In genomic region chr8:111743792-111744696, GRCm38 (mm10) we compare ENCODE assay signal across 8 mouse cellular contexts. TPM values are rescaled to one million over a fixed set of nuclear protein-coding genes. Genes with fewer than 3 reads are reported as not detected.
DNase-seq lines count a peak whose midpoint lies in the region; ATAC-seq and TF ChIP-seq lines count a peak whose summit lies in the region.

Gene Bcar1 (minus strand): TSS chr8:111743809.

- peak within 1 kb of the TSS; percentile 76 for H3K4me2 ChIP-seq in embryonic facial prominence, embryonic 14.5 days (ENCODE audit: low read depth, low read length)
- H3K4me2 ChIP-seq in heart, embryonic 12.5 days = peak within 1 kb of the TSS; percentile 72
- H3K4me2 ChIP-seq in kidney, postnatal 0 days (ENCODE audit: low read length) = peak within 1 kb of the TSS; percentile 57
- peak within 1 kb of the TSS; percentile 58 for H3K4me2 ChIP-seq in liver, embryonic 14.5 days (ENCODE audit: low read depth)

- peak; percentile 63 for DNase-seq in 3T3-L1 (ENCODE audit: low read depth, low spot score)
- DNase-seq in adrenal gland, postnatal 14 days = peak; percentile 93
- peak; percentile 80 for DNase-seq in embryonic facial prominence, embryonic 14.5 days (ENCODE audit: low spot score)
- DNase-seq in kidney, postnatal 0 days (ENCODE audit: low spot score) = peak; percentile 82
- peak in 1 of 3 experiments; percentile 9 for DNase-seq in liver, embryonic 14.5 days (ENCODE audit: low read depth in 3 of 3, low spot score in 3 of 3)

- WGBS in embryonic facial prominence, embryonic 14.5 days = 21% methylated on average over 16 of the region's 40 CpGs
- WGBS in heart, embryonic 12.5 days = 11% methylated on average over 39 of the region's 40 CpGs
- WGBS in kidney, postnatal 0 days = 10% methylated on average over 33 of the region's 40 CpGs
- WGBS in liver, embryonic 14.5 days (ENCODE audit: insufficient replicate concordance) = 9% methylated on average over 36 of the region's 40 CpGs
- 10% methylated on average over 40 of the region's 40 CpGs for WGBS in olfactory bulb, adult 2 months

- peak; percentile 66 for ATAC-seq in embryonic facial prominence, embryonic 14.5 days (ENCODE audit: low read depth)
- ATAC-seq in heart, embryonic 12.5 days (ENCODE audit: insufficient number of reproducible peaks, low FRiP score) = peak; percentile 77
- ATAC-seq in kidney, postnatal 0 days (replicated peaks; ENCODE audit: low FRiP score, low read depth) = peak; percentile 38
- peak; percentile 16; the same call in 1 of the 2 replicates for ATAC-seq in liver, embryonic 14.5 days (ENCODE audit: insufficient read depth)
- ATAC-seq in monocyte, adult 5-6 weeks (replicated peaks; ENCODE audit: insufficient number of reproducible peaks, low FRiP score, low TSS enrichment, poor library complexity, severe bottlenecking) = no peak

- H3K9me3 ChIP-seq in embryonic facial prominence, embryonic 14.5 days (ENCODE audit: control insufficient read depth, low read length) = no peaks in the 10 kb centered on the region
- H3K9me3 ChIP-seq in heart, embryonic 12.5 days (replicated peaks) = no peaks in the 10 kb centered on the region
- no peaks in the 10 kb centered on the region for H3K9me3 ChIP-seq in kidney, postnatal 0 days (replicated peaks; ENCODE audit: low read length)
- no peaks in the 10 kb centered on the region for H3K9me3 ChIP-seq in liver, embryonic 14.5 days (ENCODE audit: control insufficient read depth, low read length)

- H3K36me3 ChIP-seq in embryonic facial prominence, embryonic 14.5 days (ENCODE audit: control insufficient read depth, insufficient read depth, low read length) = no peaks in the 10 kb centered on the region
- peaks cover 6% of the 10 kb centered on the region for H3K36me3 ChIP-seq in heart, embryonic 12.5 days
- no peaks in the 10 kb centered on the region for H3K36me3 ChIP-seq in kidney, postnatal 0 days (ENCODE audit: insufficient read depth, low read length)
- H3K36me3 ChIP-seq in liver, embryonic 14.5 days (replicated peaks; ENCODE audit: control insufficient read depth, insufficient read depth, low read depth) = no peaks in the 10 kb centered on the region

- no peak for TF ChIP-seq EP300 in liver, embryonic 14.5 days (IDR thresholded peaks at IDR 0.05; ENCODE audit: low read depth)

- peak within 1 kb of the TSS; percentile 95 for H3K9ac ChIP-seq in embryonic facial prominence, embryonic 14.5 days (ENCODE audit: low read depth, low read length)
- H3K9ac ChIP-seq in heart, embryonic 12.5 days = peak within 1 kb of the TSS; percentile 99
- H3K9ac ChIP-seq in kidney, postnatal 0 days (ENCODE audit: low read depth, low read length) = peak within 1 kb of the TSS; percentile 91
- peak within 1 kb of the TSS; percentile 31 for H3K9ac ChIP-seq in liver, embryonic 14.5 days (replicated peaks)

- peak within 1 kb of the TSS; percentile 89 for H3K4me3 ChIP-seq in embryonic facial prominence, embryonic 14.5 days (ENCODE audit: low read depth, low read length)
- H3K4me3 ChIP-seq in heart, embryonic 12.5 days = peak within 1 kb of the TSS; percentile 99
- H3K4me3 ChIP-seq in kidney, postnatal 0 days (replicated peaks; ENCODE audit: low read depth, low read length) = peak within 1 kb of the TSS; percentile 86
- peak within 1 kb of the TSS; percentile 53 to 54 for H3K4me3 ChIP-seq in liver, embryonic 14.5 days (ENCODE audit: insufficient read depth in 1 of 2, low read depth in 2 of 2, low read length in 2 of 2)
- peak within 1 kb of the TSS; percentile 59 for H3K4me3 ChIP-seq in olfactory bulb, adult 2 months (ENCODE audit: insufficient read depth, low read depth, low read length)

- TF ChIP-seq CTCF in kidney, postnatal 0 days (IDR thresholded peaks at IDR 0.05; ENCODE audit: low read depth) = no peak
- no peak for TF ChIP-seq CTCF in liver, embryonic 14.5 days (IDR thresholded peaks at IDR 0.05; ENCODE audit: low read depth)
- no peak for TF ChIP-seq CTCF in olfactory bulb, adult 2 months (IDR thresholded peaks at IDR 0.05; ENCODE audit: insufficient read depth, low read depth, low read length)

- H3K27ac ChIP-seq in embryonic facial prominence, embryonic 14.5 days (replicated peaks; ENCODE audit: low read depth, low read length) = peak within 1 kb of the TSS; percentile 77
- H3K27ac ChIP-seq in heart, embryonic 12.5 days (ENCODE audit: poor library complexity, severe bottlenecking) = peak within 1 kb of the TSS; percentile 88
- peak within 1 kb of the TSS; percentile 91 for H3K27ac ChIP-seq in kidney, postnatal 0 days
- no peak within 1 kb of the TSS for H3K27ac ChIP-seq in liver, embryonic 14.5 days
- H3K27ac ChIP-seq in olfactory bulb, adult 2 months (ENCODE audit: insufficient read depth, low read depth, low read length) = no peak within 1 kb of the TSS

- no peaks in the 10 kb centered on the region for H3K27me3 ChIP-seq in embryonic facial prominence, embryonic 14.5 days (replicated peaks; ENCODE audit: control insufficient read depth, insufficient read depth, low read length)
- H3K27me3 ChIP-seq in heart, embryonic 12.5 days (replicated peaks) = no peaks in the 10 kb centered on the region
- no peaks in the 10 kb centered on the region for H3K27me3 ChIP-seq in kidney, postnatal 0 days (ENCODE audit: insufficient read depth, low read length)
- H3K27me3 ChIP-seq in liver, embryonic 14.5 days (ENCODE audit: control insufficient read depth, insufficient read depth, low read length) = peaks cover 35% of the 10 kb centered on the region

- peaks cover 50% of the 10 kb centered on the region for H3K4me1 ChIP-seq in embryonic facial prominence, embryonic 14.5 days (ENCODE audit: control insufficient read depth, insufficient read depth, low read length)
- H3K4me1 ChIP-seq in heart, embryonic 12.5 days (replicated peaks) = peaks cover 76% of the 10 kb centered on the region
- peaks cover 69% of the 10 kb centered on the region for H3K4me1 ChIP-seq in kidney, postnatal 0 days (replicated peaks; ENCODE audit: insufficient read depth, low read length)
- peaks cover 0 to 12% of the 10 kb centered on the region in 2 experiments; a peak in 1 of 4 replicates for H3K4me1 ChIP-seq in liver, embryonic 14.5 days (replicated peaks; ENCODE audit: control insufficient read depth in 2 of 2, insufficient read depth in 2 of 2, low read length in 1 of 2)
- peaks cover 54% of the 10 kb centered on the region for H3K4me1 ChIP-seq in olfactory bulb, adult 2 months (ENCODE audit: control insufficient read depth, insufficient read depth, low read length)

- no peak for TF ChIP-seq POLR2A in olfactory bulb, adult 2 months (IDR thresholded peaks at IDR 0.05; ENCODE audit: insufficient read depth, low read depth, low read length)

RNA-seq across cellular contexts. Expression of gene Bcar1, which starts in this region (rescaled TPM):
- 59.6 and 67.1 TPM in 2 replicates for total RNA-seq in adrenal gland, postnatal 14 days (2021)
- 34.9 and 35.3 TPM in 2 replicates for polyA plus RNA-seq in embryonic facial prominence, embryonic 14.5 days (2014; fragmentation: Nextera tagmentation; extraction: Ambion mirVana)
- 46.4 and 47.2 TPM in 2 replicates for polyA plus RNA-seq in heart, embryonic 12.5 days (2016; fragmentation: Nextera tagmentation; extraction: Ambion mirVana)
- polyA plus RNA-seq in kidney, postnatal 0 days (2015; fragmentation: Nextera tagmentation; extraction: Ambion mirVana) = 48.7 and 49.1 TPM in 2 replicates
- polyA plus RNA-seq in liver, embryonic 14.5 days (2012; rRNA removed) = 5.6 and 6.7 TPM in 2 replicates
- 4.3 and 4.9 TPM in 2 replicates for polyA plus RNA-seq in liver, embryonic 14.5 days (2014; fragmentation: Nextera tagmentation; extraction: Ambion mirVana)
- not detected in 2 replicates for polyA plus RNA-seq in olfactory bulb, adult 2 months (2012; ENCODE audit: insufficient read depth, insufficient read length, low replicate concordance, missing spikeins)
- total RNA-seq in monocyte, adult 5-6 weeks (2017) = not detected in 3 replicates

Comparison
In these comparisons a context has a peak if more than half of its experiments do, and no peak if none do; other contexts are left out.
1. RNA of gene Bcar1 (total RNA-seq): 59.6 to 67.1 TPM in adrenal gland, postnatal 14 days; not detected in monocyte, adult 5-6 weeks; every median in the first group is over 10 times any median in the second.
2. H3K27ac ChIP-seq: peak in embryonic facial prominence, embryonic 14.5 days (single experiment), heart, embryonic 12.5 days (single experiment) and kidney, postnatal 0 days (single experiment); none in liver, embryonic 14.5 days (single experiment) and olfactory bulb, adult 2 months (single experiment).
3. H3K9ac ChIP-seq: peak in every context shown above with its lines; median percentile 99 in heart, embryonic 12.5 days; 95 in embryonic facial prominence, embryonic 14.5 days; 91 in kidney, postnatal 0 days; 31 in liver, embryonic 14.5 days.
4. Peak in every context shown above with its lines, with median percentiles within 50 percentile points of each other: H3K4me2 ChIP-seq and H3K4me3 ChIP-seq.